Mouse (Mus musculus): Measurements from ENCODE around the gene Lpxn. TPM values are rescaled to one million over a fixed set of nuclear protein-coding genes. Genes with fewer than 3 reads are reported as not detected.

The Lpxn gene
- polyA plus RNA-seq, 1 experiment from 2014 or later = 2.8 TPM

- no peak overlapping the region for H3K4me3 ChIP-seq (replicated peaks; ENCODE audit: low read length)
- H3K4me2 ChIP-seq (ENCODE audit: low read depth, low read length) = no peak overlapping the region
- no peaks in the 10 kb centered on the region for H3K9me3 ChIP-seq (replicated peaks; ENCODE audit: control insufficient read depth, low read length)
- 82% methylated on average over 1 of the region's 1 CpGs for WGBS
- no peak overlapping the region for H3K27ac ChIP-seq (ENCODE audit: low read length)
- ATAC-seq (ENCODE audit: insufficient read depth, low FRiP score) = no peak
- H3K9ac ChIP-seq (ENCODE audit: low read length) = no peak overlapping the region
- no peaks in the 10 kb centered on the region for H3K4me1 ChIP-seq (ENCODE audit: control insufficient read depth, insufficient read depth, low read length)
- H3K27me3 ChIP-seq (ENCODE audit: control insufficient read depth, insufficient read depth, low read length) = no peaks in the 10 kb centered on the region
- no peaks in the 10 kb centered on the region for H3K36me3 ChIP-seq (ENCODE audit: control insufficient read depth, insufficient read depth, low read length)
Measured at GRCm38 (mm10) chr19:12818507-12818906, 22.5 kb downstream of the Lpxn start.

- H3K9ac ChIP-seq (ENCODE audit: low read length) = no peak overlapping the region
Measured at GRCm38 (mm10) chr19:12820383-12820782, 24.4 kb downstream of the Lpxn start.

GRCm38 (mm10) chr19:12824549-12824948, 28.6 kb downstream of the Lpxn start:
- WGBS = 57% methylated on average over 4 of the region's 4 CpGs
- Histone ChIP-seq H3K4me1 (ENCODE audit: control insufficient read depth, insufficient read depth, low read length) (no peaks in the 10 kb centered on the region), H3K4me3 (replicated peaks; ENCODE audit: low read length) (no peak overlapping the region), H3K4me2 (ENCODE audit: low read depth, low read length) (no peak overlapping the region), H3K27ac (ENCODE audit: low read length) (no peak overlapping the region), H3K9ac (ENCODE audit: low read length) (no peak overlapping the region), H3K9me3 (replicated peaks; ENCODE audit: control insufficient read depth, low read length) (no peaks in the 10 kb centered on the region), H3K36me3 (ENCODE audit: control insufficient read depth, insufficient read depth, low read length) (no peaks in the 10 kb centered on the region), H3K27me3 (ENCODE audit: control insufficient read depth, insufficient read depth, low read length) (no peaks in the 10 kb centered on the region)
- ATAC-seq (ENCODE audit: insufficient read depth, low FRiP score) = no peak

More at GRCm38 (mm10) chr19:12820383-12820782, 24.4 kb downstream of the Lpxn start:
- Histone ChIP-seq H3K4me3 (replicated peaks; ENCODE audit: low read length) (no peak overlapping the region), H3K27me3 (ENCODE audit: control insufficient read depth, insufficient read depth, low read length) (no peaks in the 10 kb centered on the region), H3K4me1 (ENCODE audit: control insufficient read depth, insufficient read depth, low read length) (no peaks in the 10 kb centered on the region), H3K4me2 (ENCODE audit: low read depth, low read length) (no peak overlapping the region), H3K27ac (ENCODE audit: low read length) (no peak overlapping the region), H3K36me3 (ENCODE audit: control insufficient read depth, insufficient read depth, low read length) (no peaks in the 10 kb centered on the region), H3K9me3 (replicated peaks; ENCODE audit: control insufficient read depth, low read length) (no peaks in the 10 kb centered on the region)
- ATAC-seq (ENCODE audit: insufficient read depth, low FRiP score) = no peak
- 29% methylated on average over 4 of the region's 4 CpGs for WGBS

- H3K4me3 ChIP-seq (replicated peaks; ENCODE audit: low read length) = no peak overlapping the region
- no peak for ATAC-seq (ENCODE audit: insufficient read depth, low FRiP score)
- H3K4me1 ChIP-seq (ENCODE audit: control insufficient read depth, insufficient read depth, low read length) = no peaks in the 10 kb centered on the region
- no peaks in the 10 kb centered on the region for H3K9me3 ChIP-seq (replicated peaks; ENCODE audit: control insufficient read depth, low read length)
- no peaks in the 10 kb centered on the region for H3K36me3 ChIP-seq (ENCODE audit: control insufficient read depth, insufficient read depth, low read length)
- no peak overlapping the region for H3K4me2 ChIP-seq (ENCODE audit: low read depth, low read length)
- WGBS = 70% methylated on average over 2 of the region's 2 CpGs
- no peak overlapping the region for H3K9ac ChIP-seq (ENCODE audit: low read length)
- H3K27ac ChIP-seq (ENCODE audit: low read length) = no peak overlapping the region
- H3K27me3 ChIP-seq (ENCODE audit: control insufficient read depth, insufficient read depth, low read length) = no peaks in the 10 kb centered on the region
Measured at GRCm38 (mm10) chr19:12830823-12831430, 34.9 kb downstream of the Lpxn start.

GRCm38 (mm10) chr19:12831559-12831958, 35.6 kb downstream of the Lpxn start:
- Histone ChIP-seq H3K36me3 (ENCODE audit: control insufficient read depth, insufficient read depth, low read length) (no peaks in the 10 kb centered on the region), H3K9me3 (replicated peaks; ENCODE audit: control insufficient read depth, low read length) (no peaks in the 10 kb centered on the region), H3K4me1 (ENCODE audit: control insufficient read depth, insufficient read depth, low read length) (no peaks in the 10 kb centered on the region), H3K4me2 (ENCODE audit: low read depth, low read length) (no peak overlapping the region), H3K9ac (ENCODE audit: low read length) (no peak overlapping the region), H3K4me3 (replicated peaks; ENCODE audit: low read length) (no peak overlapping the region), H3K27ac (ENCODE audit: low read length) (no peak overlapping the region), H3K27me3 (ENCODE audit: control insufficient read depth, insufficient read depth, low read length) (no peaks in the 10 kb centered on the region)
- no peak for ATAC-seq (ENCODE audit: insufficient read depth, low FRiP score)
- 60% methylated on average over 1 of the region's 1 CpGs for WGBS

GRCm38 (mm10) chr19:12833625-12834024, 37.6 kb downstream of the Lpxn start:
- no peaks in the 10 kb centered on the region for H3K36me3 ChIP-seq (ENCODE audit: control insufficient read depth, insufficient read depth, low read length)
- WGBS = 64% methylated on average over 3 of the region's 3 CpGs
- no peak overlapping the region for H3K4me2 ChIP-seq (ENCODE audit: low read depth, low read length)
- H3K9me3 ChIP-seq (replicated peaks; ENCODE audit: control insufficient read depth, low read length) = no peaks in the 10 kb centered on the region
- no peak overlapping the region for H3K27ac ChIP-seq (ENCODE audit: low read length)
- H3K27me3 ChIP-seq (ENCODE audit: control insufficient read depth, insufficient read depth, low read length) = no peaks in the 10 kb centered on the region
- no peak overlapping the region for H3K9ac ChIP-seq (ENCODE audit: low read length)
- H3K4me1 ChIP-seq (ENCODE audit: control insufficient read depth, insufficient read depth, low read length) = no peaks in the 10 kb centered on the region
- no peak overlapping the region for H3K4me3 ChIP-seq (replicated peaks; ENCODE audit: low read length)
- ATAC-seq (ENCODE audit: insufficient read depth, low FRiP score) = no peak

- Histone ChIP-seq H3K27me3 (ENCODE audit: control insufficient read depth, insufficient read depth, low read length) (no peaks in the 10 kb centered on the region), H3K27ac (ENCODE audit: low read length) (no peak overlapping the region), H3K4me2 (ENCODE audit: low read depth, low read length) (no peak overlapping the region), H3K9ac (ENCODE audit: low read length) (no peak overlapping the region), H3K4me1 (ENCODE audit: control insufficient read depth, insufficient read depth, low read length) (no peaks in the 10 kb centered on the region), H3K9me3 (replicated peaks; ENCODE audit: control insufficient read depth, low read length) (no peaks in the 10 kb centered on the region), H3K4me3 (replicated peaks; ENCODE audit: low read length) (no peak overlapping the region), H3K36me3 (ENCODE audit: control insufficient read depth, insufficient read depth, low read length) (no peaks in the 10 kb centered on the region)
- WGBS = 78% methylated on average over 1 of the region's 1 CpGs
- no peak for ATAC-seq (ENCODE audit: insufficient read depth, low FRiP score)
Measured at GRCm38 (mm10) chr19:12838507-12838906, 42.5 kb downstream of the Lpxn start.

- Histone ChIP-seq H3K9me3 (replicated peaks; ENCODE audit: control insufficient read depth, low read length) (no peaks in the 10 kb centered on the region), H3K27ac (ENCODE audit: low read length) (no peak within 1 kb of the TSS), H3K4me3 (replicated peaks; ENCODE audit: low read length) (no peak within 1 kb of the TSS), H3K4me2 (ENCODE audit: low read depth, low read length) (no peak within 1 kb of the TSS), H3K36me3 (ENCODE audit: control insufficient read depth, insufficient read depth, low read length) (no peaks in the 10 kb centered on the region), H3K4me1 (ENCODE audit: control insufficient read depth, insufficient read depth, low read length) (no peaks in the 10 kb centered on the region), H3K9ac (ENCODE audit: low read length) (no peak within 1 kb of the TSS), H3K27me3 (ENCODE audit: control insufficient read depth, insufficient read depth, low read length) (no peaks in the 10 kb centered on the region)
- ATAC-seq (ENCODE audit: insufficient read depth, low FRiP score) = no peak
Measured at GRCm38 (mm10) chr19:12846382-12846781, 50.4 kb downstream of the Lpxn start, which contains the start of gene Gm5244. Gene Gm5244, plus strand, starts transcription at chr19:12846682.

GRCm38 (mm10) chr19:12856983-12857382, 61.0 kb downstream of the Lpxn start, which contains the start of gene Olfr1444:
Gene Olfr1444, plus strand, starts transcription at chr19:12857283.
- H3K9me3 ChIP-seq (replicated peaks; ENCODE audit: control insufficient read depth, low read length) = no peaks in the 10 kb centered on the region
- no peak within 1 kb of the TSS for H3K4me2 ChIP-seq (ENCODE audit: low read depth, low read length)
- ATAC-seq (ENCODE audit: insufficient read depth, low FRiP score) = no peak
- no peak within 1 kb of the TSS for H3K4me3 ChIP-seq (replicated peaks; ENCODE audit: low read length)
- no peaks in the 10 kb centered on the region for H3K36me3 ChIP-seq (ENCODE audit: control insufficient read depth, insufficient read depth, low read length)
- WGBS = 59% methylated on average over 1 of the region's 1 CpGs
- H3K27ac ChIP-seq (ENCODE audit: low read length) = no peak within 1 kb of the TSS
- H3K4me1 ChIP-seq (ENCODE audit: control insufficient read depth, insufficient read depth, low read length) = no peaks in the 10 kb centered on the region
- no peak within 1 kb of the TSS for H3K9ac ChIP-seq (ENCODE audit: low read length)
- H3K27me3 ChIP-seq (ENCODE audit: control insufficient read depth, insufficient read depth, low read length) = no peaks in the 10 kb centered on the region
